Mouse (Mus musculus) forebrain, postnatal 0 days (tissue): ENCODE results near the gene Ist1. TPM values are rescaled to one million over a fixed set of nuclear protein-coding genes. Genes with fewer than 3 reads are reported as not detected.

Experiments used
- ATAC-seq: fragments of 200-750 bp; cut with Nextera tagmentation; 2 replicates; pipeline ENCODE4 v1.8.0; 2017; ENCODE audit warnings: mild to moderate bottlenecking, moderate library complexity
- DNase-seq: peaks from one replicate; pipeline ENCODE4 v3.0.0-alpha.2; 2015
- H3K27ac ChIP-seq: fragments of 300-500 bp; sonication (generic); 2 replicates; pipeline ENCODE4 v1.5.1; 2014; ENCODE audit warnings: low read depth, mild to moderate bottlenecking, antibody characterized with exemption, low read length, moderate library complexity, mixed read lengths
- H3K27me3 ChIP-seq: fragments of 300-500 bp; sonication (generic); 2 replicates; pipeline ENCODE4 v1.6.1; 2014; ENCODE audit warnings: mild to moderate bottlenecking, low read length, mixed read lengths; ENCODE audit not compliant: insufficient read depth
- H3K36me3 ChIP-seq: fragments of 300-500 bp; sonication (generic); 2 replicates; pipeline ENCODE4 v1.6.1; 2014; ENCODE audit warnings: mild to moderate bottlenecking, moderate library complexity; ENCODE audit not compliant: insufficient read depth
- H3K4me1 ChIP-seq: fragments of 300-500 bp; sonication (generic); 2 replicates; pipeline ENCODE4 v1.6.1; 2014; ENCODE audit warnings: antibody characterized with exemption; ENCODE audit not compliant: insufficient read depth
- H3K4me2 ChIP-seq: fragments of 300-500 bp; sonication (generic); 2 replicates; pipeline ENCODE4 v1.6.1; 2014; ENCODE audit warnings: low read depth, mild to moderate bottlenecking, moderate library complexity
- H3K4me3 ChIP-seq: fragments of 300-500 bp; sonication (generic); 2 replicates; pipeline ENCODE4 v1.5.1; 2014; ENCODE audit warnings: low read depth, low read length, mixed read lengths
- H3K9ac ChIP-seq: fragments of 300-500 bp; sonication (generic); 2 replicates; pipeline ENCODE4 v1.6.1; 2014; ENCODE audit warnings: mild to moderate bottlenecking
- H3K9me3 ChIP-seq: fragments of 300-500 bp; sonication (generic); 2 replicates; pipeline ENCODE4 v1.6.1; 2016; ENCODE audit warnings: low read length
- CTCF ChIP-seq: sonication (generic); IDR thresholded peaks from 2 replicates; pipeline ENCODE4 v1.5.1; 2016; ENCODE audit warnings: antibody characterized with exemption, control low read depth, low read depth
- WGBS: fragments of 180-500 bp; shearing (Covaris S2); extraction: QIAGEN DNeasy Blood & Tissue Kit; methylation state at CpG from one replicate; pipeline ENCODE4 v1.1.7; 2014; 5-methylcytosine and 5-hydroxymethylcytosine counted together
- polyA plus RNA-seq: library from polyadenylated mRNA; unstranded; fragments of >200 nt; fragmentation: Nextera tagmentation; extraction: Ambion mirVana; gene quantifications from 2 replicates; pipeline ENCODE4 v1.2.1, GENCODE M21; 2015
- total RNA-seq: library from RNA; depleted of rRNA; stranded (reverse); fragments of >200 nt; gene quantifications from 2 replicates; pipeline ENCODE4 v1.2.3, GENCODE M21; 2014; rRNA removed

Gene Ist1
- 126 and 139 TPM in 2 replicates for total RNA-seq
- 89.3 and 110 TPM in 2 replicates for polyA plus RNA-seq

DNA sequence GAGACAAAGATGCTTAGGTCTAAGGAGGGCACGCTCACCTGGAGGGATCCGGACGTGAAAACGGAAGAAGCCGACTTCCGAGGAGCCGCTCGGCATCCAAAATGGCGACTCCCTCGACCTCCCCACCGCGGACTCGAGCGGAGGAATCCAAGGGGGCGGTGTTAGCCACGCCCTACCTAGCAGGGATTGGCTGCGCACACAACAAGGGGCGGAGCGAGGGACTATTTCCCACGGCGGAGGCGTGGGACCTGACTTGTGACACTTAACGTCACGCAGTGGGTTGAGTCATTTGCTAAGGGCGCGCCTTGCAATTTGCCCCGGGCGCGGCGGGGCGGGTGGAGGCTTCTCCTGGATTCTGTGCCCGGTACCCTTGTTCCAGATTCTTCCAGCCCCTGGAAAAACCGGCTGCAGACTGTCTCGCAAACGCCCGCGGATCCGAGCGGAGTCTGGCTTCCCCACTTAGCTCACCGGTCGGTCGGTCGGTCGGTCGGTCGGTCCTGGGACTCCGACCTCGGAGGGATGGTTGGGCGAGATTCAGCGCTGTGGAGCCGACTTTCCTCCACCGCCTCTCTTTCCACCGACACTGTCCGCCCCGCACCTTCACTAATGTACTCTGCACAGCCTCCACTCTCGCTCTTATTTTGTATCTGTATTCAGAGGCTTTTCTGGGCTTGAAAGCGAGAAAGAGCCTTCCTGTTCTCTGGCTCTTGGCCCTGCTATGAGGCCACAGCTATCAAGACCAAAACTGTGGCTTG, at the start of gene Ist1:
Ist1 (minus strand) TSS at position 115 of the 755 bp plus-strand sequence.
- 2% methylated on average over 57 of the region's 57 CpGs for WGBS
- Histone ChIP-seq H3K27me3 (no peaks in the 10 kb centered on the region), H3K36me3 (no peaks in the 10 kb centered on the region), H3K9me3 (no peaks in the 10 kb centered on the region), H3K4me1 (peaks cover 7% of the 10 kb centered on the region), H3K9ac (peak within 1 kb of the TSS; percentile 99), H3K4me3 (peak within 1 kb of the TSS; percentile 92), H3K4me2 (peak within 1 kb of the TSS; percentile 69), H3K27ac (peak within 1 kb of the TSS; percentile 81)
- peak; percentile 99 for ATAC-seq
- peak; percentile 100 for DNase-seq
- no peak for TF ChIP-seq CTCF

DNA sequence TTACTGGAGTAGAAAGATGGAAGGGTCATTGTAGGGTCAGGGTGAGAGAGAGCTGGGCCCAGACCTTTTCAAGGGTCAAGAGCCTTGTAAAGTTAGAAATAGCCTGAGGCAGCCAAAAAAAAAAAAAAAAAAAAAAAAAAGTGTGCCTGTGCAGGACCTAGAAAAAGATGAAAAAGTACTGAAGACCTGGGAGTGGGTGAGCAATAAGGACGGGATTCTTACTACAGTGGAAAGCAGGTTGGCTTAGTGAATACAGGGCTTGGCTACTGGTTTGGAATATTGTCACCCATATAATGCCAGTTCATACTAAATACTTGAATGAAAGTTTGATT, 45.0 kb upstream of the Ist1 start:
- H3K4me3 ChIP-seq, result peak overlapping the region; percentile 96
- H3K4me2 ChIP-seq, result peak overlapping the region; percentile 83
- ATAC-seq, result no peak
- H3K9ac ChIP-seq, result no peak overlapping the region
- H3K27me3 ChIP-seq, result no peaks in the 10 kb centered on the region
- H3K36me3 ChIP-seq, result peaks cover 14% of the 10 kb centered on the region
- peaks cover 7% of the 10 kb centered on the region for H3K4me1 ChIP-seq
- no peaks in the 10 kb centered on the region for H3K9me3 ChIP-seq
- no peak for DNase-seq
- TF ChIP-seq CTCF, result no peak
- WGBS, result 88% methylated on average over 1 of the region's 1 CpGs
- no peak overlapping the region for H3K27ac ChIP-seq

DNA sequence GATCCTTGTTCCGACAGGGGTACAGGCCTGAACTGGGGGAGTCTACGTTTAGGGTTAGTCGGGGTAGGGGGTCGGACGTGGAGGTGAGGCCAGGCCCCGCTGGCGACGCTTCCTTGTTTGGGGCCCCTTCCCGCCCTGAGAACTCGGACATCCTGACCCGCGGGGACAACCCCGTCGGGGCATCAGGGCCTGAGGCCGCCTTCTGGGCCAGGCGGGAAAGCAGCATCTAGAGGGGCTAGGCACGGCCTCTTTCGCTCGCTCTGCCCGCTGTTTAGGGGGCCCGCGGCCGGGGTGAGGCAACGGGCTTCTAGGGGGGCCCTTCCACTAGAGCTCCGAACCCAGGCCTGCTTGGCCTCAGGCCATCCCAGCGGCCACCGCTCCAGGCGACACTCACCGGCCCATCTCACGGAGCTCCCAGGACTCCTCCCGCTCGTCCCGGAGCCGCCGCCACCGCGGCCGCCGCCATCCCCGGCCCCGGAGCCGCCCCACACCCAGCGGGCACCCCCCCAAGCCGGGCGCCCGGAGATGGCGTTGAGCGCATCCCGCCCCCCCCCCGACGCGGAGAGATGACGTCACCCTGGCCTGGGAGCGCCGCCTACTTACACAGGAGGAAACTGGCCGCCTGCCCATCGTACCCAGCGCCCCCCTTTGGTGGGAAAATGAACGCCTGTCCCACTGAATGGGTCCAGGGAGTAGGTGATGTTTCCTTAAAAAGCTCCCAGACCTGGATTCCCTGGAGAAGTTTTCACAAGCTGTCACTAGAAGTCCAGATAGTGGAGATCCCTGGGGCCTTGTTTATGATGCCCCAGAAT, 44.4 kb upstream of the Ist1 start, which contains the start of gene Atxn1l:
Atxn1l (minus strand) TSS at position 503 of the 812 bp plus-strand sequence.
- WGBS, result under 1% methylated on average over 54 of the region's 59 CpGs
- H3K9ac ChIP-seq, result peak within 1 kb of the TSS; percentile 95
- ATAC-seq, result peak; percentile 90

DNA sequence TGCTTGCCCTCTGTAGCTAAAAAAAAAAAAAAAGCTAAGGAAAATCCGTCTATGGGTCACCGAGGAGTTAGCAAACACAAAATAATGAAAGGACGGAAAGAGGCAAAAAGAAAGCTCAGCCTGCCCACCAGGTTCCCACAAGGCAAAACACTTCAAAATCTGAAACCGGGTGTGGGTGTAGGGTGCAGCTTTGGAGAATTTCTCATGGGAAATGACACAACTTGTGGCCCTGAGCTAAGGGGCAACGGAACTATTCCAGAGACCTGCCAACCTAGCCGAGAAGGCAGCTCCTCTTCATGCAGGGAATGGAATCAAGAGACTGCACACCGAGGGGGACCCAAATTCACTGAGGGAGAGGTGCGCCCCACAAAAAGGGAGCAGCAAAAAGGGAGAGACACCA, 43.8 kb upstream of the Ist1 start:
- Histone ChIP-seq H3K4me2 (peak overlapping the region; percentile 83), H3K4me3 (peak overlapping the region; percentile 96), H3K36me3 (peaks cover 26% of the 10 kb centered on the region), H3K27ac (0 out of 2 replicates have a peak overlapping the region, but pooled peaks have one; percentile 15), H3K27me3 (no peaks in the 10 kb centered on the region), H3K9me3 (no peaks in the 10 kb centered on the region), H3K9ac (peak overlapping the region; percentile 95), H3K4me1 (peaks cover 7% of the 10 kb centered on the region)
- WGBS, result 6% methylated on average over 8 of the region's 8 CpGs
- DNase-seq, result no peak
- ATAC-seq, result no peak
- TF ChIP-seq CTCF, result no peak

More for the DNA sequence above, 44.4 kb upstream of the Ist1 start, which contains the start of gene Atxn1l:
- peak; percentile 72 for TF ChIP-seq CTCF
- Histone ChIP-seq H3K27me3 (no peaks in the 10 kb centered on the region), H3K27ac (peak within 1 kb of the TSS; percentile 62), H3K4me2 (peak within 1 kb of the TSS; percentile 83), H3K4me3 (peak within 1 kb of the TSS; percentile 96), H3K4me1 (peaks cover 7% of the 10 kb centered on the region), H3K9me3 (no peaks in the 10 kb centered on the region), H3K36me3 (peaks cover 20% of the 10 kb centered on the region)
- peak; percentile 93 for DNase-seq

DNA sequence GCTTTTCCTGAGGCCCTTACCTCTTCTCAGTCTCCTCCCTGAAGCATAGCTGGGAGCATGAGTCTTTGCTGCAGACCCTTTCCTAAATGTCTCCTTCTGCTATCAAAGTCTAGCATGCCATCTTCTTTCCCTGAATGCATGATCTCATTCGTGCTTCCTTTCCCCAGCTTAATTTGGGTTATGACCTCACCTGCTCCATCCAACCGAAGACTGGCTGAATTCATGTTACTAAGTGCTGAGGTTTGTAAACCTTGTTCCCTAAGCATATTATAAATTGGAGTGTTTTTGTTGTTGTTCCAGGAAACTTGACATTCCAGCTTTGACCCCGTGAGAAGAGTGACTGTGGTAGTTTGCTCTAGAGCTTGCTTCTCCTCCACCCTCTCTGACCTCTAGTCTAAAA, 41.0 kb upstream of the Ist1 start:
- no peak for TF ChIP-seq CTCF
- Histone ChIP-seq H3K4me2 (no peak overlapping the region), H3K27me3 (no peaks in the 10 kb centered on the region), H3K4me3 (no peak overlapping the region), H3K9ac (no peak overlapping the region), H3K4me1 (peaks cover 7% of the 10 kb centered on the region), H3K27ac (no peak overlapping the region), H3K9me3 (no peaks in the 10 kb centered on the region), H3K36me3 (peaks cover 48% of the 10 kb centered on the region)
- ATAC-seq (no peak), DNase-seq (no peak)
- 94% methylated on average over 3 of the region's 3 CpGs for WGBS

DNA sequence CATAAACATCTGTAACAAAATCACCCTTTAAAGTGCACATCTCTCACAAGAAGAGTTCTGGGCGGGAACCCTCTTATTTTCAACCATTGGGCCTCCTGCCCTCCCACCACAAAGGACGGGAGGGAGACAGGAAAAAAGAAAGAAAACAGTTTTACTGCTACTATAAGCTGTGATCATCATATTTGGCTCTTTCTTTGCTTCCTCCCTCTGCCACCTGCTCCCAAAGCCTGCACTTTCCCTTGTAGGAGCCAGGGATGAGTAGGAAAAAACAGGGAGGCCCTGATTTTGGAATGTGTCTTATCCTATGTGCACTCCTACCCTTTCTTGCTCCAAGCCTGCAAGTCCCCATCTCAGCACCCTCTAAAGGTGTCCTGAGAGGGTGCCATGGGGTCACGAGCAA, 38.0 kb upstream of the Ist1 start:
- H3K27ac ChIP-seq, result no peak overlapping the region
- no peak for DNase-seq
- H3K9me3 ChIP-seq, result no peaks in the 10 kb centered on the region
- no peak for TF ChIP-seq CTCF
- H3K4me2 ChIP-seq, result no peak overlapping the region
- H3K4me3 ChIP-seq, result no peak overlapping the region
- 84% methylated on average over 3 of the region's 3 CpGs for WGBS
- no peaks in the 10 kb centered on the region for H3K27me3 ChIP-seq
- no peak for ATAC-seq
- no peaks in the 10 kb centered on the region for H3K4me1 ChIP-seq
- H3K9ac ChIP-seq, result no peak overlapping the region
- H3K36me3 ChIP-seq, result peaks cover 64% of the 10 kb centered on the region

DNA sequence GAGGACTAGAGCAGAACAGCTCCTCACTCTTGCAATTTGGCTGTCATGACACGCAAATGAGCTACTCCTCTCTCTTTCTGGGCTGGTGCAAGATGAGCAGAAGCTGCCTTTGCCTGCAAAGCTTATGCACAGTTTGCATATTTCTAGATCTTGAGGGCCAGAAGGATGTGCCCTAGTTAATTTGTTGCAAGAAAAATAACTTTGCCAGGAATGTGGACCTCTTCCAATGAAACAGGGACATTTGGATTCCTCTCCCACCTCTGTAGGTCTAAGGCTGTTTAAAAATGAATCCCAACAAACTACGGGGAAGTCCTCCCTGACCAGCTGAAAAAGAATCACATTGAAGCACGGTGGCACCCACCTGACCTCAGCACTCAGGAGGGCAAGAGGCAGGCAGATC, 32.0 kb upstream of the Ist1 start:
- DNase-seq (no peak), ATAC-seq (no peak)
- Histone ChIP-seq H3K9me3 (no peaks in the 10 kb centered on the region), H3K36me3 (peaks cover 77% of the 10 kb centered on the region), H3K4me3 (no peak overlapping the region), H3K4me1 (no peaks in the 10 kb centered on the region), H3K27me3 (no peaks in the 10 kb centered on the region), H3K9ac (no peak overlapping the region), H3K27ac (no peak overlapping the region), H3K4me2 (no peak overlapping the region)
- 87% methylated on average over 3 of the region's 3 CpGs for WGBS
- no peak for TF ChIP-seq CTCF
